Mouse (Mus musculus) liver, embryonic 16.5 days (tissue): ENCODE data around the gene Trim66. TPM values are rescaled to one million over a fixed set of nuclear protein-coding genes. Genes with fewer than 3 reads are reported as not detected.

ENCODE experiments used
- ATAC-seq: fragments of 200-750 bp; cut with Nextera tagmentation; 2 replicates; pipeline ENCODE4 v1.8.0; 2017; ENCODE audit warnings: low read depth, mild to moderate bottlenecking, moderate number of reproducible peaks, moderate library complexity
- H3K27ac ChIP-seq: fragments of 300-500 bp; sonication (generic); 2 replicates; pipeline ENCODE4 v1.5.1; 2014; ENCODE audit warnings: mild to moderate bottlenecking, low read length
- H3K27me3 ChIP-seq: fragments of 300-500 bp; sonication (generic); 2 replicates; pipeline ENCODE4 v1.6.1; 2014; ENCODE audit warnings: low read depth, low read length, mixed read lengths; ENCODE audit not compliant: control insufficient read depth, insufficient read depth
- H3K36me3 ChIP-seq: fragments of 300-500 bp; sonication (generic); 2 replicates; pipeline ENCODE4 v1.6.1; 2014; ENCODE audit warnings: mild to moderate bottlenecking; ENCODE audit not compliant: control insufficient read depth, insufficient read depth
- H3K4me1 ChIP-seq: fragments of 300-500 bp; sonication (generic); 2 replicates; pipeline ENCODE4 v1.6.1; 2014; ENCODE audit warnings: low read depth, low read length, mixed read lengths; ENCODE audit not compliant: control insufficient read depth
- H3K4me2 ChIP-seq: fragments of 300-500 bp; sonication (generic); 2 replicates; pipeline ENCODE4 v1.6.1; 2014; ENCODE audit warnings: low read depth, low read length, mixed read lengths
- H3K4me3 ChIP-seq: fragments of 300-500 bp; sonication (generic); 2 replicates; pipeline ENCODE4 v1.5.1; 2014; ENCODE audit warnings: low read depth, mild to moderate bottlenecking, low read length
- H3K9ac ChIP-seq: fragments of 300-500 bp; sonication (generic); 2 replicates; pipeline ENCODE4 v1.6.1; 2014; ENCODE audit warnings: low read depth, low read length
- H3K9me3 ChIP-seq: fragments of 300-500 bp; sonication (generic); replicated peaks from 2 replicates; pipeline ENCODE4 v1.6.1; 2016; ENCODE audit warnings: low read length; ENCODE audit not compliant: control insufficient read depth
- WGBS: fragments of 180-500 bp; shearing (Covaris S2); extraction: QIAGEN DNeasy Blood & Tissue Kit; methylation state at CpG from one replicate; pipeline ENCODE4 v1.1.7; 2014; ENCODE audit not compliant: insufficient replicate concordance; 5-methylcytosine and 5-hydroxymethylcytosine counted together
- polyA plus RNA-seq: library from polyadenylated mRNA; unstranded; fragments of >200 nt; fragmentation: Nextera tagmentation; extraction: Ambion mirVana; gene quantifications from 2 replicates; pipeline ENCODE4 v1.2.1, GENCODE M21; 2015

Trim66 gene
- 0.01 and 0.04 TPM in 2 replicates for polyA plus RNA-seq

DNA sequence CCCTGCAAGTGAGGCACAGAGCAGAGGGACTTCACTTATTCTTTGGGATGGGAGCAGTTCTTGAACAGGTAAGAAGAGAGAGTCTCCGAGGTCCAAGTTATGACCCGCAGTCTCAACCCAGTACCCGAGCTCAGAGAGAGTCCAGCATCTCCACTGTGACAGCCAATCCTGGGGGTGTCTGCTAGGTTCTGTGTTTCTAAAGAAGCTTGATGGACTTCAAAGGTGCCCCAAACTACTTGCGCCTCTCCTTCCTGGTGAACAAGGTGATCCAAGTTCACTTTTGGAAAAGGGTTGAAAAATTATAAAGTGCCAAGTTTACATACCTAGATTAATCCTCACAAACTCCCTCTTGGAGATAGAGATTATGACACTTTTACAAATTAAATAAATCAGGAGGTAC, at the start of gene Trim66:
Gene Trim66 (minus strand): TSS at position 101 of the 400 bp plus-strand sequence.
- Histone ChIP-seq H3K36me3 (no peaks in the 10 kb centered on the region), H3K27me3 (no peaks in the 10 kb centered on the region), H3K4me2 (no peak within 1 kb of the TSS), H3K9me3 (no peaks in the 10 kb centered on the region), H3K27ac (no peak within 1 kb of the TSS), H3K4me1 (peaks cover 12% of the 10 kb centered on the region), H3K4me3 (no peak within 1 kb of the TSS), H3K9ac (no peak within 1 kb of the TSS)
- WGBS, result 74% methylated on average over 4 of the region's 4 CpGs
- no peak for ATAC-seq

- no peaks in the 10 kb centered on the region for H3K9me3 ChIP-seq
- no peaks in the 10 kb centered on the region for H3K4me1 ChIP-seq
- ATAC-seq, result no peak
- no peak overlapping the region for H3K4me2 ChIP-seq
- no peak overlapping the region for H3K9ac ChIP-seq
- H3K36me3 ChIP-seq, result no peaks in the 10 kb centered on the region
- H3K27me3 ChIP-seq, result no peaks in the 10 kb centered on the region
- WGBS, result 75% methylated on average over 5 of the region's 5 CpGs
- H3K27ac ChIP-seq, result no peak overlapping the region
- H3K4me3 ChIP-seq, result no peak overlapping the region
Observed at GRCm38 (mm10) chr7:109546726-109547125, 38.8 kb upstream of the Trim66 start.

DNA sequence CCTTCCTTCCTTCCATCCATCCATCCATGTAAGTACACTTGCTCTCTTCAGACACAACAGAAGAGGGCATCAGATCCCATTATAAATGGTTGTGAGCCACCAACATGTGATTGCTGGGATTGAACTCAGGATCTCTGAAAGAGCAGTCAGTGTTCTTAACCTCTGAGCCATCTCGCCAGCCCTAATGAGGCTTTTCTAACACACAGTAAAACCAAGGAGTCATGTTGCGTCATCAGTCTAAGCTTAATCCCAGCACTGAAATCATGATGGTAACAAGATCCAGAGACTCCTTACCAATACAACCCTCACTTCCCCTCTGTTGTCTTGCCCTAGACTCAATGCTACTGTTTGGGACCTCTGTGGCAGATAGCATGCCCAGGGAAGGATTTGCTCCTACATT, 38.3 kb upstream of the Trim66 start:
- no peaks in the 10 kb centered on the region for H3K36me3 ChIP-seq
- 89% methylated on average over 2 of the region's 2 CpGs for WGBS
- H3K27ac ChIP-seq, result no peak overlapping the region
- H3K9me3 ChIP-seq, result no peaks in the 10 kb centered on the region
- H3K4me3 ChIP-seq, result no peak overlapping the region
- no peak overlapping the region for H3K4me2 ChIP-seq
- no peak for ATAC-seq
- no peaks in the 10 kb centered on the region for H3K4me1 ChIP-seq
- H3K27me3 ChIP-seq, result no peaks in the 10 kb centered on the region
- H3K9ac ChIP-seq, result no peak overlapping the region

DNA sequence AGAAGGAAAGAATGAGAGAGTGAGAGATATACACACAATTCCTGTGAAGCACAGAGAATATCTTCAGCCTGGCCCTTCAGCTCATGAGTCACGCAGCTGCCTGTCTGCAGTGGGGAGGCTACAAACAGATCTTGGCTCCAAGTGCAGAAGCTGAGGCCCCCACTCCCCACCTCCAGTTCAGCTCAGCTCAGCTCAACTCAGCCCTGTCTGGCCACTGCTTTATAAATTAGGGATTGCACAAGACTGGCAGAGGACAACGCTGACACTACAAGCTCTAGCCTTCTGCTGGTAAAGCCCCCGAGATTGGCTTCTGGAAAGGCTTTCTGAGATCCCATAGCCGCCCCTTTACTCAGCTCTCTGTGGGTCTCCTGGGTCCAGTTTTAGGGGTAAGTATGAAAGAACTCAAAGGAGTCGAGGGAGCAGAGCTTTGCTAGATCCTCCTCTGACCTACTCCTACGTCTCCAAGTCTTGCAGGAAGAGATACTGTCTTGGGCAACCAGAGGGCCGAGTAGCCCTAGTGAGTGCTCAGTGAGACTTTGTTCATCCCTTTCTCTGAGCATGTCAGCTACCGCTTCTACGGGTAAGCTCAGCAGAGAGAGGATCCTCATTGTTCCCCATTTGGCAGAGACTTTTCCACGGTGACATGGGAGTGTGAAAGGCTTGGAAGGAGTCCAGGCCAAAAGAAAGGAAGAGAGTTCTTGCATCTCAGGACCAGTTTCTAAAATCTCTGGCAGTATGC, 37.5 kb upstream of the Trim66 start:
- ATAC-seq, result no peak
- 54% methylated on average over 10 of the region's 10 CpGs for WGBS

GRCm38 (mm10) chr7:109544792-109545191, 36.9 kb upstream of the Trim66 start:
- H3K27me3 ChIP-seq, result no peaks in the 10 kb centered on the region
- WGBS, result 50% methylated on average over 5 of the region's 5 CpGs
- H3K4me1 ChIP-seq, result no peaks in the 10 kb centered on the region
- H3K27ac ChIP-seq, result no peak overlapping the region
- no peak overlapping the region for H3K9ac ChIP-seq
- no peak for ATAC-seq
- H3K4me2 ChIP-seq, result no peak overlapping the region
- no peak overlapping the region for H3K4me3 ChIP-seq
- no peaks in the 10 kb centered on the region for H3K36me3 ChIP-seq
- no peaks in the 10 kb centered on the region for H3K9me3 ChIP-seq

More for the DNA sequence above, 37.5 kb upstream of the Trim66 start:
- Histone ChIP-seq H3K9me3 (no peaks in the 10 kb centered on the region), H3K4me3 (no peak overlapping the region), H3K9ac (no peak overlapping the region), H3K27me3 (no peaks in the 10 kb centered on the region), H3K36me3 (no peaks in the 10 kb centered on the region), H3K27ac (no peak overlapping the region), H3K4me2 (no peak overlapping the region), H3K4me1 (no peaks in the 10 kb centered on the region)

GRCm38 (mm10) chr7:109542364-109542628, 34.4 kb upstream of the Trim66 start:
- no peak for ATAC-seq
- Histone ChIP-seq H3K27ac (no peak overlapping the region), H3K4me3 (no peak overlapping the region), H3K4me1 (no peaks in the 10 kb centered on the region), H3K9me3 (no peaks in the 10 kb centered on the region), H3K36me3 (no peaks in the 10 kb centered on the region), H3K27me3 (no peaks in the 10 kb centered on the region), H3K4me2 (no peak overlapping the region), H3K9ac (no peak overlapping the region)
- 42% methylated on average over 3 of the region's 3 CpGs for WGBS

DNA sequence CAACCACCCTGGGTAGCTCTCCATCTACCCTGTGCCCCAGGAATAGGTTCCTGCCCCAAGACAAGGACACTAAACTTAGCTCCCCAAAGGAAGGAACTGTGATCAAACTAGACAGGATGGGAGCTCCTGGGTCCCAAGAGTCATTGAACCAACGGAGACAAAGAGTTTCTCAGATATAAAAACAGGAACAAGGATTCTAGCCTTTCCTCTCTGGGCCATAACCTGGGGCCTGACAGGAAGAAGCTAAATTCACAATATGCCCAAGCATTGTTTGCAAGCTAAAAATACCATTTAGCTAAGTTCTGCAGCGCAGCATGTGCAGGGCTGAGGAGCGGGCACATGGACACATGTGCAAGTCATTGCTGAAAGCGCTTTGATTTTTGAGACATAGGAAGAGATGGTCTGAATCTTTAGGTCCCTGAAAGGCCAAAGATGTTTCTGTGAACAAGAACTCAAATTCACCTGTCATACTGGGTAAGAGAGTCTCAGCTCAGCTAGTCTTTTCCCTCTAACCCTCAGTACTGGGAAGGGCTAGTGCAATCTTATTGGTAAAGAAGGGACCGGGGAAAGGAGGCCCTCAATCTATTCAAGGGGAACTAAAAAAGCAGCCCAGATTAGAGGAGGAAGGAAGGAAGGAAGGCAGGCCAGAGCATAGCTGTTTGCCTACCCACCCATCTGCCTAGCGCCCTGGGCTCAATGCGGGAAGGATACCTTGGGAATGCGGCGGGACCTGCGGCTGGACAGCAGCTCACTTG, 33.9 kb upstream of the Trim66 start:
- Histone ChIP-seq H3K27me3 (no peaks in the 10 kb centered on the region), H3K9ac (no peak overlapping the region), H3K9me3 (no peaks in the 10 kb centered on the region), H3K4me2 (no peak overlapping the region), H3K4me1 (no peaks in the 10 kb centered on the region), H3K36me3 (no peaks in the 10 kb centered on the region), H3K4me3 (no peak overlapping the region), H3K27ac (no peak overlapping the region)
- 37% methylated on average over 10 of the region's 10 CpGs for WGBS
- peak; percentile 23; the same call in 1 of the 2 replicates for ATAC-seq

DNA sequence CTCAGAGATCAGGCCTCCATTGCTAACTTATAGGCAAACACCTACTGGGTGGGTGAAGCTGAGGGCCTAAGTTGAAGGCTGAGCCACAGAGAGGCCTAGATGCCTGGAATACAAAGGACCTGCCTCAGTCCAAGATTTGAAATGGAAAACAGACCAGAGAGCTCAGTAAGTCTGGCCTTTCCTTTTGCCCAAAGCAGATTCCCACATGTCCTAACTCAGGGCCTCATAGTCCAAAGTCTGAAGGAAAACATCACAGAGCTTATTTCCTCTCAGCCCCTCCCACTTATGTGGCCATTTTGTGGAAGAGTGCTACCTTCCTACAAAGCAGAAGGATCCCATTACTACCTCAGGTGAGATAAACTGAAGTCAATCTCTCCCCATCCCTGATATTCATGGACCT, 33.0 kb upstream of the Trim66 start:
- no peaks in the 10 kb centered on the region for H3K4me1 ChIP-seq
- H3K27me3 ChIP-seq, result no peaks in the 10 kb centered on the region
- no peak overlapping the region for H3K27ac ChIP-seq
- H3K36me3 ChIP-seq, result no peaks in the 10 kb centered on the region
- no peaks in the 10 kb centered on the region for H3K9me3 ChIP-seq
- no peak overlapping the region for H3K4me2 ChIP-seq
- no peak overlapping the region for H3K4me3 ChIP-seq
- no peak for ATAC-seq
- no peak overlapping the region for H3K9ac ChIP-seq

DNA sequence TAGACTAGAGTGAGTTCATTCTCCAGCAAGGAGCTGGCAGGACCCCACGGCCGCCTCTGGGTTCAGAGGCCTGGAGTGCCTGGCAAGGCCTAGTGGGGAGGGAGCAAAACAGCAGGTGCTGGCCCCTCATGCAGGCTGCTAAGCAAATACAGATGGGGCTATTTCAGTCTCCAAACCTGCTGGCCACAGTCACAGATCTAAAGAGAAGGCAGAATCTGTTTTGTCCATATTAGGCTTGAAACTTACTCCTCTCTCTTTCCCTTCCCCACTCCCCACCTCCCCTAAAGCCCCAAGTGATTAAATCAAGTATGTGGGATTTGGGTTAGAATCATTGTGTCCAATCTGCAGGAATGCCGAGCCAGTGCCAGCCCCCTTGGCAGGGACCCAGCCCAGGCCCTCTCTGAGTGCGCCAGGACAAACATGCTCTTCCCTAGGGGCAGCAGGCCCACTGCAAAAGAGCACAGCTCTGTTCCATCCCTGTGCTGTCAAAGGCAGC, 28.6 kb upstream of the Trim66 start:
- no peak overlapping the region for H3K4me3 ChIP-seq
- peaks cover 4% of the 10 kb centered on the region for H3K36me3 ChIP-seq
- H3K4me1 ChIP-seq, result no peaks in the 10 kb centered on the region
- no peaks in the 10 kb centered on the region for H3K9me3 ChIP-seq
- no peak overlapping the region for H3K27ac ChIP-seq
- 73% methylated on average over 4 of the region's 4 CpGs for WGBS
- H3K9ac ChIP-seq, result no peak overlapping the region
- ATAC-seq, result no peak
- H3K4me2 ChIP-seq, result no peak overlapping the region
- H3K27me3 ChIP-seq, result no peaks in the 10 kb centered on the region
